Mouse (Mus musculus): ENCODE results near the gene Mnt. TPM values are rescaled to one million over a fixed set of nuclear protein-coding genes. Genes with fewer than 3 reads are reported as not detected.

Mnt gene
- polyA plus RNA-seq, 1 experiment: 39.9 TPM

GRCm38 (mm10) chr11:74883098-74883497 is 52.4 kb downstream of the Mnt start:
- TF ChIP-seq CTCF (IDR thresholded peaks at IDR 0.05; ENCODE audit: borderline replicate concordance, control insufficient read depth, extremely low read depth, insufficient read depth, low read length, poor library complexity): no peak
- no peak for TF ChIP-seq POLR2A (IDR thresholded peaks at IDR 0.05; ENCODE audit: control insufficient read depth, extremely low read depth, insufficient read depth, low read length, poor library complexity)

GRCm38 (mm10) chr11:74894619-74895018 is 63.9 kb downstream of the Mnt start:
- TF ChIP-seq CTCF (IDR thresholded peaks at IDR 0.05; ENCODE audit: borderline replicate concordance, control insufficient read depth, extremely low read depth, insufficient read depth, low read length, poor library complexity) (no peak), POLR2A (IDR thresholded peaks at IDR 0.05; ENCODE audit: control insufficient read depth, extremely low read depth, insufficient read depth, low read length, poor library complexity) (no peak)
- 95% methylated on average over 4 of the region's 4 CpGs for WGBS
- Histone ChIP-seq H3K27ac (ENCODE audit: control insufficient read depth, insufficient read depth, low read length) (no peak overlapping the region), H3K4me3 (ENCODE audit: control insufficient read depth, insufficient read depth, low read length) (no peak overlapping the region), H3K36me3 (ENCODE audit: control insufficient read depth, insufficient read depth, low read length) (no peaks in the 10 kb centered on the region), H3K27me3 (ENCODE audit: control insufficient read depth, insufficient read depth, low read length) (no peaks in the 10 kb centered on the region), H3K4me1 (replicated peaks; ENCODE audit: control insufficient read depth, insufficient read depth, low read length) (peaks cover 8% of the 10 kb centered on the region; the same call in 1 of the 2 replicates)
- no peak for DNase-seq

More at GRCm38 (mm10) chr11:74883098-74883497, 52.4 kb downstream of the Mnt start:
- Histone ChIP-seq H3K27me3 (ENCODE audit: control insufficient read depth, insufficient read depth, low read length) (no peaks in the 10 kb centered on the region), H3K36me3 (ENCODE audit: control insufficient read depth, insufficient read depth, low read length) (no peaks in the 10 kb centered on the region), H3K4me1 (replicated peaks; ENCODE audit: control insufficient read depth, insufficient read depth, low read length) (no peaks in the 10 kb centered on the region), H3K4me3 (ENCODE audit: control insufficient read depth, insufficient read depth, low read length) (no peak overlapping the region), H3K27ac (ENCODE audit: control insufficient read depth, insufficient read depth, low read length) (no peak overlapping the region)
- WGBS: 97% methylated on average over 10 of the region's 10 CpGs
- no peak for DNase-seq

Other genes with a start within 250 kb of the Mnt start
- gene Rap1gap2, start 220.0 kb upstream of the Mnt start, polyA plus RNA-seq (2012; rRNA removed): 6.0 and 7.0 TPM in 2 replicates
- 0.19 and 0.22 TPM in 2 replicates for gene Ccdc92b, start 211.3 kb upstream of the Mnt start, polyA plus RNA-seq (2012; rRNA removed)
- gene Cluh, start 181.4 kb upstream of the Mnt start, polyA plus RNA-seq (2012; rRNA removed): 43.2 and 46.6 TPM in 2 replicates
- 24.4 and 27.2 TPM in 2 replicates for gene Pafah1b1, start 106.2 kb upstream of the Mnt start, polyA plus RNA-seq (2012; rRNA removed)
- 3.2 and 5.3 TPM in 2 replicates for gene Mettl16, start 60.1 kb upstream of the Mnt start, polyA plus RNA-seq (2012; rRNA removed)
- gene Sgsm2, start 66.1 kb downstream of the Mnt start, polyA plus RNA-seq (2012; rRNA removed): 13.5 and 14.5 TPM in 2 replicates
- 15.4 and 17.9 TPM in 2 replicates for gene Tsr1, start 67.2 kb downstream of the Mnt start, polyA plus RNA-seq (2012; rRNA removed)
- 69.4 and 69.7 TPM in 2 replicates for gene Smg6, start 94.9 kb downstream of the Mnt start, polyA plus RNA-seq (2012; rRNA removed)
- gene Srr, start 95.0 kb downstream of the Mnt start, polyA plus RNA-seq (2012; rRNA removed): 6.3 and 7.7 TPM in 2 replicates